26 mouse cellular contexts compared by ENCODE assay signal in genomic region chr1:83395559-83395958, GRCm38 (mm10). TPM values are rescaled to one million over a fixed set of nuclear protein-coding genes. Genes with fewer than 3 reads are reported as not detected.
DNase-seq lines count a peak whose midpoint lies in the region; ATAC-seq lines count a peak whose summit lies in the region.
"Had no signal": no experiment of that assay in that cellular context is flagged by ENCODE, and none has a peak within 500 bp of the region (broad histone marks: within the 10 kb centered on the region; RNA-seq: fewer than 3 reads in every experiment).

No protein-coding gene starts in this region.

- ATAC-seq in midbrain, embryonic 13.5 days: no peak
- ATAC-seq: activated CD4-positive, CD25-positive, alpha-beta regulatory T cell, adult 4 months; forebrain, postnatal 0 days; hindbrain, postnatal 0 days; intestine, embryonic 16.5 days had no signal

- H3K4me3 ChIP-seq in midbrain, embryonic 13.5 days (replicated peaks): no peak overlapping the region
- H3K4me3 ChIP-seq: embryonic facial prominence, embryonic 12.5 days; heart, embryonic 13.5 days; limb, embryonic 10.5 days; liver, embryonic 15.5 days; megakaryocyte, embryonic 14.5 days had no signal

- no peaks in the 10 kb centered on the region for H3K9me3 ChIP-seq in midbrain, embryonic 13.5 days
- H3K9me3 ChIP-seq: embryonic facial prominence, embryonic 12.5 days; heart, embryonic 13.5 days; limb, embryonic 10.5 days; liver, embryonic 15.5 days; megakaryocyte, embryonic 14.5 days had no signal

- DNase-seq in heart, adult 18-20 months: peak; percentile 28 to 40
- DNase-seq in heart, postnatal 4 days: no peak
- DNase-seq in left cerebral cortex, postnatal 36 days (ENCODE audit: low spot score in 2 of 2): peak; percentile 26 to 45
- DNase-seq in left cerebral cortex, postnatal 4 days: no peak
- peak; percentile 84 for DNase-seq in brain, adult 2 months (ENCODE audit: low read depth, low spot score)
- peak; percentile 5 to 21 for DNase-seq in heart, postnatal 36 days
- DNase-seq: adrenal gland, adult 8-10 months; cerebellum, adult 2 months; cerebellum, postnatal 25 days; forebrain, postnatal 0 days; gastrocnemius, postnatal 36 days; kidney, adult 9 months; kidney, postnatal 14 days; liver; midbrain, embryonic 14.5 days; spleen, adult 18-20 months had no signal

- H3K9ac ChIP-seq in midbrain, embryonic 13.5 days (replicated peaks): no peak overlapping the region
- H3K9ac ChIP-seq: embryonic facial prominence, embryonic 12.5 days; forebrain, postnatal 0 days; heart, embryonic 13.5 days; liver, embryonic 15.5 days had no signal

- 87% methylated on average over 5 of the region's 5 CpGs for WGBS in midbrain, embryonic 13.5 days

- H3K27me3 ChIP-seq in midbrain, embryonic 13.5 days: no peaks in the 10 kb centered on the region
- H3K27me3 ChIP-seq: embryonic facial prominence, embryonic 12.5 days; heart, embryonic 13.5 days; liver, embryonic 15.5 days; megakaryocyte, embryonic 14.5 days had no signal

- H3K36me3 ChIP-seq in midbrain, embryonic 13.5 days: no peaks in the 10 kb centered on the region
- H3K36me3 ChIP-seq: embryonic facial prominence, embryonic 12.5 days; heart, embryonic 13.5 days; limb, embryonic 10.5 days; liver, embryonic 15.5 days had no signal

- H3K27ac ChIP-seq in midbrain, embryonic 13.5 days: no peak overlapping the region
- H3K27ac ChIP-seq: embryonic facial prominence, embryonic 12.5 days; heart, embryonic 13.5 days; hindbrain, postnatal 0 days; limb, embryonic 10.5 days; liver, embryonic 15.5 days had no signal

- H3K4me1 ChIP-seq in midbrain, embryonic 13.5 days (replicated peaks): no peaks in the 10 kb centered on the region
- H3K4me1 ChIP-seq: embryonic facial prominence, embryonic 12.5 days; limb, embryonic 10.5 days; liver, embryonic 15.5 days; megakaryocyte, embryonic 14.5 days had no signal

- no peak overlapping the region for H3K4me2 ChIP-seq in midbrain, embryonic 13.5 days (replicated peaks)
- H3K4me2 ChIP-seq: embryonic facial prominence, embryonic 12.5 days; heart, embryonic 13.5 days; liver, embryonic 15.5 days had no signal

- intact Hi-C loops in left cerebral cortex, postnatal 36 days (cut with DNase I): no loop called here
- intact Hi-C loops in left cerebral cortex, postnatal 4 days (cut with DNase I): no loop called here
- intact Hi-C loops in heart, postnatal 36 days (cut with DNase I): no loop called here

RNA-seq across cellular contexts. Expression of gene Sphkap, which starts 12.4 kb away (rescaled TPM):
- total RNA-seq in heart, adult 18-20 months (2021): 1 to 10 TPM in 1 of 2 experiments, under 1 TPM in 1; 0.47 to 1.0 TPM
- total RNA-seq in heart, postnatal 4 days (2021): 1 to 10 TPM; 4.5 to 4.9 TPM
- total RNA-seq in left cerebral cortex, postnatal 36 days (2021): 100 to 1,000 TPM; 175 to 181 TPM
- total RNA-seq in left cerebral cortex, postnatal 4 days (2021): 100 to 1,000 TPM; 104 to 110 TPM
- total RNA-seq in heart, postnatal 36 days (2021): under 1 TPM; 0.36 to 0.68 TPM
- 3.0 and 4.2 TPM in 2 replicates for polyA plus RNA-seq in midbrain, embryonic 13.5 days (2015; fragmentation: Nextera tagmentation; extraction: Ambion mirVana)
- polyA plus RNA-seq: activated CD4-positive, CD25-positive, alpha-beta regulatory T cell, adult 4 months; C2C12; liver, embryonic 15.5 days had no signal

Comparison
In these comparisons a context has a peak if more than half of its experiments do, and no peak if none do; other contexts are left out.
1. DNase-seq: peak in heart, adult 18-20 months (2 of 2), left cerebral cortex, postnatal 36 days (2 of 2), brain, adult 2 months (single experiment) and heart, postnatal 36 days (2 of 2); none in heart, postnatal 4 days (single experiment) and left cerebral cortex, postnatal 4 days (single experiment).
2. RNA of gene Sphkap, which starts 12.4 kb away (total RNA-seq): 175 to 181 TPM in left cerebral cortex, postnatal 36 days and 104 to 110 TPM in left cerebral cortex, postnatal 4 days; 4.5 to 4.9 TPM in heart, postnatal 4 days, 0.47 to 1.0 TPM in heart, adult 18-20 months and 0.36 to 0.68 TPM in heart, postnatal 36 days; every median in the first group is over 10 times any median in the second.